Mouse (Mus musculus) megakaryocyte, embryonic 14.5 days (primary cell): ENCODE results near the gene Sipa1l3. TPM values are rescaled to one million over a fixed set of nuclear protein-coding genes. Genes with fewer than 3 reads are reported as not detected.

Experiments used
- H3K27me3 ChIP-seq: replicated peaks from 2 replicates; pipeline ENCODE3; 2012; ENCODE audit warnings: inconsistent platforms
- H3K36me3 ChIP-seq: replicated peaks from 2 replicates; pipeline ENCODE3; 2012; ENCODE audit warnings: low read length, inconsistent platforms, mixed read lengths
- H3K4me1 ChIP-seq: 2 replicates; pipeline ENCODE4 v1.6.1; 2012; ENCODE audit warnings: inconsistent platforms
- H3K4me3 ChIP-seq: replicated peaks from 2 replicates; pipeline ENCODE3; 2012; ENCODE audit warnings: moderate library complexity, mild to moderate bottlenecking, inconsistent platforms
- H3K9me3 ChIP-seq: 2 replicates; pipeline ENCODE4 v1.6.1; 2012; ENCODE audit warnings: inconsistent platforms
- FLI1 ChIP-seq: IDR thresholded peaks from 2 replicates; pipeline ENCODE4 v1.6.1; 2012; ENCODE audit warnings: low read length, inconsistent platforms, mixed read lengths
- GATA1 ChIP-seq: IDR thresholded peaks from 3 replicates; pipeline ENCODE4 v1.6.1; 2012; ENCODE audit warnings: mixed read lengths, low read length, inconsistent platforms, borderline replicate concordance
- polyA plus RNA-seq: library from polyadenylated mRNA; stranded (reverse); fragments of >175 nt; gene quantifications from 2 replicates; pipeline ENCODE4 v1.2.3, GENCODE M21; 2012; ENCODE audit warnings: low replicate concordance; ENCODE audit not compliant: insufficient read depth

Sipa1l3 gene
- polyA plus RNA-seq, 1 experiment = 27.5 TPM

DNA sequence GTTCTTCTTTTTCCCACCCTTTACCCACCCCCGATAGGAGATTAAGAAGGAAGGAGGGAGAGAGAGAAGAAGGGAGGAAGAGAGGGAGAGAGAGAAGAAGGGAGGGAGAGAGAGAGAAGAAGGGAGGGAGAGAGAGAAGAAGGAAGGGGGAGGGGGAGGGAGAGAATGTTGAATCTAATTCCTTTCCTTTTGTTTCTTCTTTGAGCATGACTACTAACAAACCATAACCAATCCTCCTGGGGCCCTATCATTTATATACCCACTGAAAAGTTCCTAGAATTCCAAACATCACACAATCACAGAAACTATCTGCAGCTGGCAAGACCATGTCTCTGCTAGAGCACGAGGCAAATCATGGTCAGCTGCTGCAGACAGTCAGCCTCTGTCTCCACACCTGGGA is 32.7 kb downstream of the Sipa1l3 start:
- no peaks in the 10 kb centered on the region for H3K36me3 ChIP-seq
- no peaks in the 10 kb centered on the region for H3K27me3 ChIP-seq
- no peak for TF ChIP-seq FLI1
- TF ChIP-seq GATA1 = no peak
- no peaks in the 10 kb centered on the region for H3K9me3 ChIP-seq
- no peak overlapping the region for H3K4me3 ChIP-seq
- peaks cover 5% of the 10 kb centered on the region for H3K4me1 ChIP-seq

DNA sequence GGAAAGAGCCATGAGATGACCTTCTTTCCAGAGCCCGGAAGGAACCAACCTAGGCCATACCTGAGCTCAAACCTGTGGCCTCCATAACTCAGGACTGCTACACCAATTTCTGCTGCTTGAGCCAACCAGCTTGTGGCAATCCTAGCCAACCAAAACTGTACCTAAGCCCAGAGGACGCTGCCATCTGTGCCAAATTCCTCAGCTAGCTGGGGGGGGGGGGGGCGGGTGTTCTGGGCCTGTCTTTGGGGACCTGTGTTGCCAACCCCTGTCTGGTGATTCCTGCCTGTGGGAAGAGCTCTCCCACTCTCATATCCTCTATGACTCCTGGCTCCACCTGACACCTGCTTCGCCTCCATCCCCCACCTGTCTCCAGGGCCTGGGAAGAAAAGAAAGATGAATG is 34.9 kb downstream of the Sipa1l3 start:
- Histone ChIP-seq H3K36me3 (no peaks in the 10 kb centered on the region), H3K9me3 (no peaks in the 10 kb centered on the region), H3K4me1 (peaks cover 17% of the 10 kb centered on the region), H3K27me3 (no peaks in the 10 kb centered on the region), H3K4me3 (no peak overlapping the region)
- TF ChIP-seq FLI1 = no peak
- no peak for TF ChIP-seq GATA1

DNA sequence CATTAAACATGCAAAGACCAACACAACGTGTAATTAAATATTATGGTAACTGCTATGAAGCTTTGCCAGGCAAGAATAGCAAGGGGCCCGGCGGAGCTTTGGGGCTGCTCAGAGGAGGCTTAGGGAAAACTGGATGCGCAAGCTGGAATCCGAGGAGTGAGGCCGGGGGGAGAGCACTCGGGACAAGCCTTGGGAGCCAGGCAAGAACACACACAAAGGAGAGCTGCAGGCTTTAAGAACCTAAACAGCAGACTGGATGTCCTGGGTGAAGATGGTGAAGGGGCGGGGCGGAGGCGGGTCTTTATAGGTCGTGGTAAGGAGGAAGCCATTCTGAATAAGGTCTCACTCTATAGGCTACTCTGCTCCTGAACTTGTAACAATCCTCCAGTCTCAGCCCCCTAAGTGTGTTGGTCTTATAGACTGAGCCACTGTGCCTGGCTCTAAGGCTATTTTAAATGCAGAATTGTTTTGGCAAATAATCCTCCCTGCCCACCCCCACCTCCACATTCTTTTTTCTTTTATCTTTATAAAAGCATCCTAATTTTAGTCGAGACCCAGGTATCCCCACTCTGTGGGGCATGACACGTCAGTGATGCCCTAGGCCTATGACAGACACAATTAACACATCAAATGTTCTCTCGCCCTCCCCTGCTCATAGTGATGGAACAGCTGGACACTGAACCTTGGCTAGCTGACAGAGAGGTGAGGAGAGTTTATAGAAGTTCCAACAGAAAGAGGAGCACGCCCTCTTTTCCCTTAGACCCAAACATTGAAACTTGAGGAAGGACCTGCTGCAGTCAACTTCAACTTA is 36.9 kb downstream of the Sipa1l3 start:
- Histone ChIP-seq H3K4me1 (peaks cover 13% of the 10 kb centered on the region), H3K9me3 (no peaks in the 10 kb centered on the region), H3K4me3 (no peak overlapping the region), H3K36me3 (no peaks in the 10 kb centered on the region), H3K27me3 (no peaks in the 10 kb centered on the region)
- TF ChIP-seq FLI1 = no peak
- TF ChIP-seq GATA1 = no peak

DNA sequence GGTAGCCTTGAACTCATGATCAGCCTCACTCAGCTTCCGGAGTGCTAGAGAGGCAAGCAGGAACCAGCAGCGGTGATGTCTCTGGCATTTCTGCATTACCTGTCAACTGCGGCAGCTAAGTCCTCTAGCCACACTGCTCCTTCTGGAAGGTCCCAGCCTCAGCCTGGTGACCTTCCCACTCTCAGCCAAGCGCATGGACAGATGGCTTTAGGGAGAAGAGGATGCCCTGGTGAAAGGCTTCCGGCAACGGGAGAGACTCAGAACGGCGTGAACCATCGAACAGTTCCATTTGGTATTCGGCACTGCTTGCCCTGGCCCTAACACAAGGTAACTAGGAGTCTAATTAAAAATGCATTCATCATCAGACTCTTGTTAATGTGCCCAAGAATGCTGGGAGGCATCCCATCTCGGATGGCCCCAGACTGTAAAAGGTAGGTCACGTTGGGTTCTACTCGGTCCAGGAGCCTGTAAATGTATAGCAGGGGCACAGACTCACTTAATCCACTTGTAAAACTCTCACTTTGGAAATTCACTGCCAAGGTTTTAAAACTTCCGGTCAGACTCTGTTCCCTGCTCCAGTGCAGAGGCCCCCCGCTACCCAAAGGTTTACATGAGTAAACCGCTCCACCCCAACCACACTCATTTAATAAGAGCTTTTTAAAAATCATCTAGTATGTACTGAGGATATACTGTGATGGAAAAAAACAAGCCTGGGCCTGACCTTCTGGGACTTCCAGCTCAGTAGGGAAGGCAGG is 37.7 kb downstream of the Sipa1l3 start:
- no peaks in the 10 kb centered on the region for H3K27me3 ChIP-seq
- H3K36me3 ChIP-seq = no peaks in the 10 kb centered on the region
- H3K4me3 ChIP-seq = no peak overlapping the region
- peaks cover 12% of the 10 kb centered on the region for H3K4me1 ChIP-seq
- H3K9me3 ChIP-seq = 0 out of 2 replicates have a peak, but pooled peaks cover 3% of the 10 kb centered on the region
- no peak for TF ChIP-seq GATA1
- no peak for TF ChIP-seq FLI1

DNA sequence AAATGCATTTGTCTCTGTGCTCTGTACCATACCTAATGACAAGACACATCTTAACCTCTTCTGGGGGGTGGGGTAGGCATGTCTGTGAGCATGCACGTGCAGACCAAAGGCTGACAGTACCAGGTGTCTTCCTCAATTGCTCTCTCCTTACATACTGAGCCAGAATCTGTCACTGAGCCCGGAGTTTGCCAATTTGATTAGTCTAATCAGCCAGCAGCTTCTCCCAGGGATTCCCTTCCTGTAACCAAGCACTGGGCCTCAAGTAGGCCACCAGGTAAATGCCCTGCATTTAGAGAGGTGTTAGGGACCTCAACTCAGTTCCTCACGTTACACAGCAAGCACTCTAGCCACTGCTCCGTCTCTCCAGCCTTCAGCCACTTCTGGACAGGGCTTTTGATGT is 38.3 kb downstream of the Sipa1l3 start:
- Histone ChIP-seq H3K36me3 (no peaks in the 10 kb centered on the region), H3K9me3 (0 out of 2 replicates have a peak, but pooled peaks cover 3% of the 10 kb centered on the region), H3K4me3 (no peak overlapping the region), H3K4me1 (peaks cover 12% of the 10 kb centered on the region), H3K27me3 (no peaks in the 10 kb centered on the region)
- no peak for TF ChIP-seq FLI1
- no peak for TF ChIP-seq GATA1

DNA sequence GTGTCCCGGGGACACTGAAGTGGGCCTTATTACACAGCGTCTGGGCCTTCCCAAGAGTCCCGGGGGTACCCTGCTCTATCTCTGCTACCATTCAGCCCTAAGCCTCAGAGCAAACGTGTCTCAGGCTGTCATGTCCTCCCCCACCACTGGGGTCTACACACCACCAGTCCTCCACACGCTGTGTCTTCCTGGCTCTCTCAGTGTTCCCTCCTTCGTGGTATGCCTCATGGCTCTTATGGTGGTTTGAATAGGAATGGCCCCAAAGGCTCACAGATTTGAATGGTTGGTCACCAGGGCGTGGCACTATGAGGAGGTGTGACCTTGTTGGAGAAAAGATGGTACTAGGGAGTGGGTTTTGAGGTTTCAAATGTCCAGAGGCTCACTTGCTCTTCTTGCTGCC is 43.4 kb downstream of the Sipa1l3 start:
- no peak for TF ChIP-seq GATA1
- no peak for TF ChIP-seq FLI1
- no peaks in the 10 kb centered on the region for H3K36me3 ChIP-seq
- H3K9me3 ChIP-seq = 0 out of 2 replicates have a peak, but pooled peaks cover 3% of the 10 kb centered on the region
- no peak overlapping the region for H3K4me3 ChIP-seq
- no peaks in the 10 kb centered on the region for H3K27me3 ChIP-seq
- peaks cover 12% of the 10 kb centered on the region for H3K4me1 ChIP-seq

DNA sequence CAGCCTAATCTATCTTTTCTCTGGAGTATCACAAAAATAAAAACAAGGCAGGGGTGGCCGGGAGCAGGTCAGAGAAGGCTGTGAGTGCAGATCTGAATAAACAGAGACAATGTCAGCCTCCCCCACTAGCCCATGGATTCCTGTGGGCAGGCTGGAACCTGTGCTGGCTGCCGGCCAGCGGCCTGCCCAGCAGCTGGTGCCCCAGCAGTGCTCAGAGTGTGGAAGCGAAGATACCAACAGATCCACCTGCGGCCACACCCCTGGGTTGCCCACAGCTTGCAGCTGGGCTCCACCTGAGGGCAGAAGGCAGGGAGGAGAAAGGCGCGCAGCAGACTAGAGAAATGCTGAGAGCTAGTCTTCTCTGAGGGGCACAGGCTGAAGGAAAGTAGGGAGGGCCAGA is 47.1 kb downstream of the Sipa1l3 start:
- Histone ChIP-seq H3K4me1 (no peaks in the 10 kb centered on the region; the same call in 1 of the 2 replicates), H3K36me3 (no peaks in the 10 kb centered on the region), H3K27me3 (peaks cover 3% of the 10 kb centered on the region), H3K9me3 (0 out of 2 replicates have a peak, but pooled peaks cover 3% of the 10 kb centered on the region), H3K4me3 (no peak overlapping the region)
- TF ChIP-seq FLI1 (no peak), GATA1 (no peak)

DNA sequence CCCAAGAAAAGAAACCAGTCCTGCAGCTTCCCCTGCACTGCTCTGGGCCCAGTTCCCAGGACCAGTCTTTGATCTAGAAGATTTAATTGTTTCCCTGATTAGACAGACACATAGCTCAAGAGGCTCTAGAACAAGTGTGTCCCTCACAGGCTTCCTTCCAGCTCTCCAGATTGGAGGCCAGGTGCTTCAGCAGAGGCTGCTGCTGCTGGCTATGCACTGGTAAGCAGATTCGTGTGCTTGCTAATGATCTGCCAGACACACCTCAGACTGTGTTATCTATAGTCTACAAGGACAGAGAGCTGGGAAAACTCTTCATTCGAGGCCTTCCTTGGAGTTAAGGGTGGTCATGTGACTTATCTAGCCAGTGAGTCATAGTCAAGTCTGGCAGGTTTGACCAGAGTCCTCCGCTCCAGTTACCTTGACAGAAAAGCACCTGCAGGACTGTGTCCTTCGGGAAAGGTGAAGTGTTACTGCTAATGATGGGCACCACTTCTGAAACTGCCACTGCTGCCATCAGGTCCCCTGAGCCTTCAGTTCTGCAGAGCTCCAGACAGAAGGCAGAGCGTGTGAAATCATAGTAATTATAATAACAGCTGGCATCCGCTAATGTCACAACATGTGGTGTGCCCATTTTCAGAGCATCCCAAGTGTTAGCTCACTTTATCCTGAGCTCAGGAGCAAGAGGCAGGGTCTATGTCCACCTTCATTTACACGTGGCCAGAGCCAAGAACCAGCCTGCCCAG is 48.7 kb downstream of the Sipa1l3 start:
- no peak overlapping the region for H3K4me3 ChIP-seq
- H3K4me1 ChIP-seq = no peaks in the 10 kb centered on the region; the same call in 1 of the 2 replicates
- no peaks in the 10 kb centered on the region for H3K9me3 ChIP-seq
- TF ChIP-seq GATA1 (no peak), FLI1 (no peak)
- no peaks in the 10 kb centered on the region for H3K36me3 ChIP-seq
- H3K27me3 ChIP-seq = peaks cover 3% of the 10 kb centered on the region

DNA sequence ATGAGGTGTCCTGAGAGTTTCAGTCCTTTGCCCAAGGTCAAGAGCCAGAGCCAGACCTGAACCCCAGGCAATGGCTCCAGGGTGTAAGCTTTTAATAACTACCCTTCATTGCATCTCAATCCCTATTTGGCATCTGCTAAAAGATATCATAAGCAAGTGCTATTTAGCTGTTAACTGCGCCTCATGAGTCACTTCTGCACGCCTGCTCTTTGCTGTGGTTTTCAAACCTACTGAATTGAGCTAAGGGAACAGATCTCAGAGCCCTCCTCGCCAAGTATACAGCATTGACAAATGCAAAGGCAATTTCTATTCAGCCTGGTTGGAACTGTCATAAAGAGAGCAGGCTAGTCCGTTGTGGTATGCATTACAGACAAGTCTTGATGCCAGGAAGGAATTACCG is 49.8 kb downstream of the Sipa1l3 start:
- Histone ChIP-seq H3K4me3 (no peak overlapping the region), H3K36me3 (no peaks in the 10 kb centered on the region), H3K4me1 (no peaks in the 10 kb centered on the region; the same call in 1 of the 2 replicates), H3K27me3 (peaks cover 3% of the 10 kb centered on the region), H3K9me3 (no peaks in the 10 kb centered on the region)
- no peak for TF ChIP-seq GATA1
